Mouse (Mus musculus) left cerebral cortex, adult 18-20 months (tissue): ENCODE measurements around the gene Snx22. TPM values are rescaled to one million over a fixed set of nuclear protein-coding genes. Genes with fewer than 3 reads are reported as not detected.

ENCODE experiments used
- DNase-seq, 2 experiments: peaks; one replicate each; pipeline ENCODE4 v3.0.0; 2021 to 2022; ENCODE audit warnings: low spot score in 2 of 2, mixed read lengths in 1 of 2
- total RNA-seq, 2 experiments: library from RNA; stranded (reverse); gene quantifications; 2 replicates each; pipeline ENCODE4 v1.2.3; 2021

Snx22 gene
- total RNA-seq, 2 experiments from 2014 or later = 3.7 to 4.4 TPM

DNA sequence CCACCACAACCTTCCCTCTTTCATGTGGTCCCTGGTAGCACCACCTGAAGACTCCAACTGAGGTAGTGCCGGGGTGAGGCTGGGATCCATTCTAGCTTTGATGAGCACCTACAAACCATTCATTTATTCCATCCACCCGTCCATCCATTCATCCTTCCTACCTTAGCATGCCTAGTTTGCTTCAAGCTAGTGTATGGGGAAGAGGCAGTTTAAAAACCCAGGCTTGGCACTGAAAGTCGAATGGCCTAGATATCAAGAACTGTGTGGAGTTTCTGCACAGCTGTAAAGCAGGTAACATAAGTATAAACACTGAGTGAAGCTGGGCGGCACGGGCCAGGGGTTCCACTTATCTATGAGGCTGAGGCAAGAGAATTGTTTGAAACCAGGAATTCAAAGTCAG lies 632 bp upstream of the Snx22 start:
- DNase-seq = no peak

DNA sequence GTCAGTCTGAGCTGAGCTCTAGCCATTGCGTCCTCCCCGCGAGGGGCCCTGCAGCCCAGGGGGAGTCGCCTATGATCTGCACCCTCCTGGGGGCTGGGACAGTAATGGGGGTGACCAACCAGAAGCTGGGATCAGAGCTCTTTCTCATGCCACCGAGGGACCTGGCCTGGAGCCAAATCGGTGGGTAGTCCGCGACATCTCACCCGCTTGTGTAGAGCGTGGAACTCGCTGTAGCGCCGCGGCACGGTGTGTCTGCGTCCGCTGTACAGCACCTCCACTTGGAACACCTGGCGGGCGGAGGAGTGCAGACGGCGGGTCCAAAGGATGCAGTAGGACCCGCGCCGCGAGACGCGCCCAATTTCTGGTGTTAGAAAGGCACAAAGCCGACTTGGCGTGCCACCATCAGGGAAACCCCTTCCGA lies 538 bp downstream of the Snx22 start:
- DNase-seq = peak in 1 of 2 experiments; percentile 29

DNA sequence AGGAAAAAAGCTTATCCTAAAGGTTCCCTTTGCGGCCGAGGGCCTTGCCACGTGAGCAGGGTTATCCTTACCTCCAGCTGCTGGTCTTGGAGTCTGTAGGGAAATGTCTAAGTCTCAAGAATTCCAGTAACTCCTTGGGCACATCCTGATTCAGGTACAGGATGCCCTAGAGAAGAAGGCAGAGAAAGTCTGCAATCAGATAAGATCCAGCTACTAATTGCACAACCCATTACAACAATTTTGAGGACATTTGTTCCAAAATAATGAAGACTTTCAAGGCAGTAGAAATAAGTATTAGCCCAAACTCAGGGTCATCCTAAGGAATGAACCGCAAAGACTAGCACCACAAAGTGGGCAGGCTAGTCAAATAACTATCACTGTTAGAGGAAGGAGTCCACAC lies 1.5 kb downstream of the Snx22 start:
- DNase-seq = no peak

DNA sequence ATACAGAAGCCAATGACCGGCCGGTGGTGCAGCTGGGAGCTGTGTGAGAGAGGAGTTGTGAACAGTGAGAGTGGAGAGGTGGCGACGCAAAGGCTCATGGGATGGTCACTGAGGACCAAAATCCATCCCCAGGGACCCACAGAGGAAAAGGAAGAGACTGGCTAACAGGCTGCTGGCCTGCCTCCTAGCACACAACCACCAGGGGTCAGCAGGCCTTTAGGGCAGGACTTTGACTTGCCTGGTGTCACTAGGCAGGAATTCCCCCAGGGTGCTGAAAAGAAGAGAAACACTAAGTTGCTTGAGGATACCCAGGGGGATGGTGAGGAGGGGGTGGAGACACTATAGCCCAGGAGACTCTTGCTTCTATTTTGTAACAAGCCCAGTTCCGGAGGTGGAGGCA lies 2.0 kb downstream of the Snx22 start:
- DNase-seq = no peak

DNA sequence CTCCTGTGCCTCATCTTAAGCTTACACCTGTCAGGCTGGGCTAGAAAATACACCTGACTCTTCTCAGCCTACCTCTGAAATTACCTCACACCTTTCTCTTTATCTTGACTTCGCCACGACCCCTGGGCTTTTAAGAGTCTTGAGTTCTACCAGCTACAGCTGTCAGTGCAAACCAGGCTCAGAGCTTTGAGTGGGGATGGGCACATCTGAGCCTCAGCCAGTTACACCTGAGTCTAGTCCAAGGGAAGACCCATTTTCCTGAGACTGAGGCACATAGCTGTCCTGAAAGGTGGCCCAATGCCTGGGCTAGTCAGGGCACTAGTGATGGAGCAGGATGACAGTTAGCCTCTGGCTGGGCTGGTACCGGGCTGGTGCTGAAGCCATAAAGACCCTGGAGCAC lies 2.7 kb downstream of the Snx22 start:
- DNase-seq = no peak

DNA sequence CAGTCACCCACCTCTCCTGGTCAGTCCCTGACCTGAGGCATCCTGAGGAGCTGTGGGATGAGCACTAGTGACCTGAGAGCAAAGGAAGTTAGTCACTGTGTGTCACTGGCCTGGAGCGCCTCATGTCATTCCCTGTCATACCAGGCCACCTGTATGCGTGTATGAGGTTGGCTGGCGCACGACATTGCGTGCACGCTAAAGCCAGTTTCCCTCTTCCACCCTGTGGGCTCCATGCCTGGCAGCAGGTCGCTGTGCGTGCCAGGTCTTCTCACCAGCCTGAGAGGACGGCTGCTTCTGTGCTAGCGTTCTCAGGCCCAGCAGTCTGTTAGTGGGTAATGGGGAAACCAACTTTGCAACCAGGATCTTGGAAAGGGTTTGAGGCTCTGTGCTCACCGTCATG lies 5.2 kb downstream of the Snx22 start:
- DNase-seq = no peak

DNA sequence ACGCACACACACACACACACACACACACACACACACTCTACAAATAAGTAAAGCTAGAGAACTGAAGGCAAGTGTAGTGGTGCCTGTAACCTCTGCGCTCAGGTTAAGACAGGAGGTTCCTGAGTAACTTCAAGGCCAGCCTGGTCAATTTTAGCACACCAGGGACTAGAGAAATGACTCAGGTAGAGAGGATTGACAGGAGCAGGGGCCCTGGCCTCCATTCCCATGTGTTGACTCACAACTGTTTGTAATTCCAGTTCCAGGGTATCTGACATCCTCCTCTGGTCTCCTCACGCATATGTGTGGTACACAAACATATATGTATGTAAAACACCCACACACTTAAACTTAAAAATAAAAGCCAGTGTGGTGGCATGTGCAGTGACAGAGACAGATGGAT lies 6.1 kb downstream of the Snx22 start:
- no peak for DNase-seq

DNA sequence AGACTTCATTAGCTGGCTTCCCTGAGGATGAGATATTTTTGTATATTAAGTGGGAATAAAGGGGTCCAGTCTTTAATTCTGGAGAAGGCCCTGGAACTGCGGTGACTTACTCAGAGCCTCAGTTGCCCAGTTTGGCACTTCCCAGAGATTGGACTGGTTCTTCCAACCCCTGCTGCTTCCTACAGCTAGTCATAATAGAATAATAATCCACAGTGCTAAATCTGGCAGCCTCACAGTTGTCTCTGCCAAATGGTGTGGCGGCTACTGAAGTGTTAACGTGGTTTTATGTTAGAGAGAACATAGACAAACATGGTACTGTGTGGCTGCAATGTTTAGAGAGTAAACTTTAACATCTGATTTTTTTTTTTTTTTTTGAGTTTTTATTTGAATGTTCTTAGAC lies 7.9 kb downstream of the Snx22 start:
- DNase-seq = no peak

DNA sequence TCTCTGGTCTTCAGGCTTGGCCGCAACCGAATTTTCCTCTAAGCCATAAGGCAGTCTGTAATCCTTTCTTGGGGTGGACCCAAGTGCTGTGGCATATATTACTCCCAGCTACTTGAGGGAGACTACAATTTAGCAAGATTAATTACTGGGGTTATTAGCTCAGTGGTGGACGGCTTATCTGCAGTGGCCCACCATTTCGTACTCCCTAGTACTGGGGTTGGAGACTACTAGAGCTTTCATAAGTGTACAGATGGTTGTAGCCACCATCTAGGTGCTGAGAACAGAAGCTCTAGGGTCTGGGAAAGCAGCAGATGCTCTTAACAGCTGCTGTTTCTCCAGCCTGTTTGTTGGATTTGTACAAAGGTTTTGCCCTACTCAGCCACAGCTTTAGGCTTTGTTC lies 8.5 kb downstream of the Snx22 start:
- no peak for DNase-seq

DNA sequence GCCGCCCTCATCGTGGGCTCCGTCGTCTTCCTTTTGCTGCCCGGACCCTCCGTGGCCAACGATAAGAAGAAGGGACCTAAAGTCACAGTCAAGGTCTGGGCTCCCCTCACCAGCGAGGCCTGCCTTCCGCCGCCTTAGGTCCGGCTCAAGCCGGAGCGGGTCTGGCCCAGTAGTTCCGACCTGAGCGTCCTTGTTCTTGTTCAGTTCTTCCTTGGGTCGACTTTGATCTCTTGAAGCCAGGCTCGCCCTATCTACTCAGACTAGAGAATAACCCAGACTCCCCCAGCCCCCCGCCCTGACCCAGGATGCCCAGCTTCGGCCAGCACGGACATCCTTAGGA lies 9.2 kb downstream of the Snx22 start:
- DNase-seq = no peak

DNA sequence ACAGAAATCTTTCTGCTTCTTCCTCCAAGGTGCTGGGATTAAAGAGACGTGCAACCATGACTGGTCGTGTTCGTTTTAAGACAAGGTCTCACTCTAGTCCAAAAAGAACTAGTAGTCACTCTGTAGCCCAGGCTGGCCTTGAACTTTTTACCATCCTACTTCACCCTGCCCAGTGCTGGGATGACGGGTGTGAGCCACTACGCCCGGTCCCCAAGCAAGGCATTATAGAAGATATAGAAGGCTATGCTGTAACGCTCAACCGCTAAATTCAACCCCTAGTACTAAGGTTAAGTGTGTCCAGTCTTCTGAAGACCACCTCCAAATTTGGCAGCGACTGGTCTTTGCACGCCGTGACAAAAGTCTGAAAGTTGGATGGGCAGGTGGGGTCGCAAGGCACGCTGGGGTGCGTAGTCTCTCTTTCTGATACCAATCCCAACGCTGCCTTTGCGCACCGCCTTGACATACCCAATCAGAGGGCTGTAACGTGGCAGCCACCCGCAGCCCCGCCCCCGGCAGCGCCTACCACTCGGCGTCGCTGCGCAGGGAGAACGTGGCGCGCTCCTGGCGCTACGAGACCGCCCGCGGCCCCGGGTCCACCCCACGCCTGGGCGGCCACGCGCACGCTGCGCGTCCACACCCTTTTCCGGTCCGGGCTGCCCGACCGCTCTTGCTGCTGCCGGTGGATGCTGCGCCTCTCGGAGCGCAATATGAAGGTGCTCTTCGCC lies 9.8 kb downstream of the Snx22 start, which contains the start of gene Ppib:
TSS of gene Ppib (plus strand) at position 640 of the 725 bp plus-strand sequence.
- DNase-seq = peak; percentile 96 to 99

DNA sequence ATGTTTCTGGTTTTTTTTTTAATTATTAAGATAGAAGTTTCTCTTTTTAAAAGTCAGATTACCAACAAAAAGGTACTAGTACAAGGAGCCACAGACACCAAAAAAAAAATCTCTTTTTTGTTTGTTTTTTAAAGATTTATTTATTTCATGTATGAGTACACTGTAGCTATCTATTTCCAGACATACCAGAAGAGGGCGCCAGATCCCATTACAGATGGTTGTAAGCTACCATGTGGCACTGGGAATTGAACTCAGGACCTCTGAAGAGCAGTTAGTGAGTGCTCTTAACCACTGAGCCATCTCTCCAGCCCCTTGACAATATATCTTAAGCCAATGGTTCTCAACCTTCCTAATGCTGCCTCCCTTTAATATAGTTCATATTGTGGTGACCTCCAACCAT lies 15.9 kb downstream of the Snx22 start:
- DNase-seq = no peak

DNA sequence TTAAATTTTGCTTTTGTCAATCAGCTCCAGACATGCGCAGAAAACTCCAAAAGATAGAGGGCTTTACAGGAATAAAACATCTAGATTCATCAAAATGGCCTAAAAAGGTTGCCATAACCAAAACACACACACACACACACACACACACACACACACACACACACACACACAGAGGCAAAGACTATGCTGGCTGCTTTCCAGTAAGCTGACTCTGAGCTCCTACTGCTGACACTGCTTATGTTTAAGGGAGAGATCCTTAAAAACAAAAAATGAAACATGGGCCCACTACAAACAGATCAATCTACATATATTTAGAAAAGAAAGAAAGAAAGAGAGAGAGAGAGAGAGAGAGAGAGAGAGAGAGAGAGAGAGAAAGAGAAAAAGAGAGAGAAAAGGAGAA lies 16.8 kb downstream of the Snx22 start:
- DNase-seq = no peak

DNA sequence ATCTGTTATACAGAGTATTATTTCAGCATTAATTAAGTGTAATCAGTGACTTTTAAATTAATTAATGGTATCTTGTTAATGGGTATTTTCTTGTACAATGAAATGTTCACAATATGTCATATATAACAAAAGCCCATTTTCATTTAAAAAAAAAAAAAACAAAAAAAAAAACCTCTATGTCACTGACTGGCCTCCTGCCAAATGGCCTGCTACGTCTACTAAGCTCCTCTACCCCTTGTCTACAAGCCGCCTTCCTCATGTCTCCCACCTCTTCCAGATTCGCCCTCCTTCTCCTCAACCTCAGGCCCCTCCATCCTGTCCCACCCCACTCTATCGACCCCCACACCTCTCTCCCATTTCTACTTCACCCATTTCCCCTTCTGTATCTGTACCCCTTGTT lies 18.0 kb downstream of the Snx22 start:
- no peak for DNase-seq

DNA sequence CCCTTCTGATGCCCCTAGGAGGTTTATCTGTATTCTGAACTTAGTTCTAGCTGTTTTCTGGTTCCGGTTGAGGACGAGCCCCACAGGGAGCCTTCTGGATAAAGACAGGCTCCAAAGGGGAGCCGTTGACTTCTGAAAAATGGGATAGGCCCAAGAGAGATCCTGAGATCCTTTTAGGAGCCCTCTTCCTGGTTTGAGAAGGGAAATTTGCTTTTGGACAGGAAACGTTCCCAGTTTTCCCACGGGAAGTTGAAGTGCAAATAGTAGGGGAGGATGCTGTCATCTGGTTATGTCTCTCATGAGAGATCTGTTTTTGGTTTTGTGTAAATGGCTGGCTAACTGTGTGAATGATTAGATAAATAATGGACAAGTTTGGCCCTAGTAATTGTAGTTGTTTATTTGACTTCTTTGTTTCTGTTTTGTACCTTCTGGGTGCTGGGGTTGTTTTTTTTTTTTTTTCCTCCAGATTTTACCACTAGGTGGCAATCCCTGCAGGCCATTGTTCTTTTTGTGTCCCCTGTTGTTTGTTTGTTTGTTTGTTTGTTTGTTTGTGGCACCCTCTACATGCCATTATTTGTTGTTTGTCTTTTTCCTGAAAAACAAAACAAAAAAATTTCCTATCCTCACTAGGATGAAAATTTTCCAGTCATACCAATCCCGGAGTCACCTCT lies 19.5 kb downstream of the Snx22 start:
- DNase-seq = no peak

DNA sequence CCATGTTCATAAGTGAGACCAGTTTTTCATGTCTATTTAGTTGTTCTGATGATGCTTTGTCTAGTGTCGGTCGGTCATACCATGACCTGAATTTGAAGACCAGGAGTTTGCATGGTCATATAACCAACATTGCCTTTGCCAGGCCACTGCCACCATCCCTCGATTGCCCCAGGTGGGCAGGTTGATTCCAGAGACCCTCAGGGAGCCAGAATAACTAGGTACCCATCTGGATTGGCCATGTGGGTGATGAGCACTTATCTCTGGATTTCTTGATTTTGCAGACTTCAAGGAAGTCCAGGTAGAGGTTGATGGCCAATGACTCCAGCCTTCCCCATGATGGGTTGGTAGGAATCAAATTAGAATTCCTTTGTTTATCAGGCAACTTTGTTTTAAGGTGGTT lies 26.3 kb downstream of the Snx22 start:
- no peak for DNase-seq

DNA sequence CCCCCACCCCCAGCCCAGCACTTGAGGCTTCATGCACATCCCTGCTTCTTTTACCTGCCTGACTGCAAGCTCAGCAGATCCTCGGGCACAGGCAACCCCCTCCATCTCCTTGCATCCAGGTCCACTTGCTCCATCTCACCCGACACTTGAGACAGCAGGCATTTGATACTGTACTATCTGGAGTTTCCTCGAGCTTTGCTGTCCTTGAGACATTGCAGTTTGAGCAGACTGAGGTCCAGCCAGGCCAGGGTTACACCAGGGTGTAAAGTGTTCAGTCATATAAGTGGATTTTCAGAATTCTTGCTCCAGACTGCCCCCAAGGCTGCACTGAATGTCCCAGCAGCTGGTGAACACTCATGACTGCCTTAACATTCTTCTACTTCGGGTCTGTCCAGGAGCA lies 27.2 kb downstream of the Snx22 start:
- DNase-seq = no peak

DNA sequence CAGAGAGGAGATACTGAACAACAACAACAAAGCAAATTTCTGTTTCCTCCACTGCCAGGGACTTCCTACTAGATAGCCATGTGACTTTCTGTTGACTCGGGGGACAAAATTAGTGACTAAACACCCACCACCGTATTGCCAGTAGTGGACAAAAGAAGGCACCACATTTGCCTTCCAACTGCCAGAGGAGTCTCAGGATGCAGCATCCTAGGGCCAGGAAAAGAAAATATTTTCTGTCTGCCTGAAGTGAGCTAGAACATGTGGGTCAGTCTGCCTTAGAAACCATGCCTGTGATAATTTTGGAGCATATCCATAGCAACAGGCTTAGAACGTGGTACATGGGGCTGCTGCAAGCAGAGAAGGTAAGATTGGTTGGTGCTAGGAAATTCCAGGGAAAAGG lies 28.7 kb downstream of the Snx22 start:
- DNase-seq = peak in 1 of 2 experiments; percentile 40

DNA sequence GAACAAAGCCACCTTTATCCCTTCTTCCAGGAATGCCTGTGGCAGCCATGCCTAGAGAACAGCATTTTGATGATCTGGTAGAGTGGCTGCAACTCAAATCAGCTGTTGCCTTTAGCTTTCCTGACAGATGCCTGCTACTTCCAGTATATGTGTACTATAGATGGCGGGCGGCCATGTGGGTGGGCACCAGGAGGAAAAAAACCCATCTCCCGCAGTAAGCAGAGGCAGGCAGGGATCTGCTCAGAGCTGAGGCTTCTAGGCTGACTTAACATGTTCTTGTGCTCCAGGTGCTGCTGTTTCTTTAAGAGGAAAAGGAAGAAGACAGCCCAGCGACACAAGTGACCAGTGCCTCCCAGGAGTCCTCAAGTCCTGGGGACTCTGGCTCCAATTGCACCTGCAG lies 30.2 kb downstream of the Snx22 start:
- DNase-seq = peak; percentile 44 to 47

DNA sequence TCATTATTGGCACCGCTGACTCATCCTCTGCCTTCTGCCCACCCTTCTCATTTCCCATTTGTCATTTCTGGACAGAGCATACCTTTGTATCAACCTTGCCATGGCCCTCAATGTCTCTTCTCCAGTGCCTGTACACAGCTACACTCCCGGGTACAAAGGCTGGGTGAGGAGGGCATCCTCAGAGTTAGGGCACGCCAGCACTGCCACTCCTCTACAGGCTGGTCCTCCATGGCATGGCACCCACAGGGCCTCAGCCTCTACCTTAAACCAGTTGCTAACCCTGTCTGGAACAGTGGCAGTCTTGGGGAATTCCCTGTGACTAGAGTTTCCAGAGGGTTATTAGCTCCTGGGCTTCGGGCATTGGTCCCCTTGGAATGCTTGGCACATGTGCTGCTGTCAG lies 30.9 kb downstream of the Snx22 start:
- no peak for DNase-seq

DNA sequence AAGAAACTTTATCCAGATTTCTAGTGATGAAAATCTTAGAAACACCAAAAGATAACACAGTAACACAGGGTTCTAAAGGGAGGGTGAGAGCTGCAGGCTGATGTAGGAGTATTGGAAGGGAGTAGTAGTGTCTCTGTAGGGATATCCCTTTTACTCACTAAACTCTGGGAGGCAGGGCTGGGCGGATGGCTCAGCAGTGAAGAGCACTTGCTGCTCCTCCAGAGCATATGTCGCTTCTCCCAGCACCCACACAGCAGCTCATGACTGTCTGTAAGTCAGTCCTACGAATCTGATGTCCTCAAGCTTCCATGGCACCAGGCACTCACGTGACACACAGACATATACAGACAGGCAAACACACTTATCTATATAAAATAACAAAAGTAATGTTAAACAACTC lies 31.4 kb downstream of the Snx22 start:
- peak; percentile 49 to 69 for DNase-seq

DNA sequence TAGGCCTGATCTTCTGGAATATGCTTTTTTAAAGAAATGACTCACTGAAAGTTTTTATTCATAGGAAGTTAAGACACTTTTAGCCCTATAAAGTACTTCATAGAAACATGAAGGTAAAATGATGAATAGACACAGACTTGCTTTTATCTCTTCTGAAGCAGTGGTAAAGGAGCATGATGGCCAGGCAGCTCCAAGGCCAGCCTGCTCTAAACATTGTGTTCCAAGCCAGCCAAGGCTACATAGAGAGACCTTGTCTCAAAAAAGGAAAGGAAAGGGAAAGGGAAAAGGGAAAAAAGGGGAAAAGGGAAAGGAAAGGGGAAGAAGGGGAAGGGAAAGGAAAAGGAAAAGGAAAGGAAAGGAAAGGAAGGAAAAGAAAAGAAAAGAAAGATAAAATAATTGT lies 48.9 kb downstream of the Snx22 start:
- DNase-seq = no peak
